Mouse (Mus musculus): Measurements from ENCODE around the gene 9530053A07Rik. TPM values are rescaled to one million over a fixed set of nuclear protein-coding genes. Genes with fewer than 3 reads are reported as not detected.
A peak's percentile ranks its signal among the peaks of the same experiment; 100 is the strongest.

9530053A07Rik gene
- polyA plus RNA-seq, 2 experiments from 2014 or later, result not detected

- ATAC-seq, result no peak
Observed at GRCm38 (mm10) chr7:28175358-28175757, 46.1 kb downstream of the 9530053A07Rik start.

GRCm38 (mm10) chr7:28179228-28179627, 50.0 kb downstream of the 9530053A07Rik start, which contains the start of gene Dyrk1b:
TSS of gene Dyrk1b (plus strand) at chr7:28179469.
- ATAC-seq, result peak; percentile 93

GRCm38 (mm10) chr7:28179741-28180377, 50.6 kb downstream of the 9530053A07Rik start:
- ATAC-seq, result peak; percentile 87

- ATAC-seq, result no peak
Observed at GRCm38 (mm10) chr7:28180890-28181289, 51.6 kb downstream of the 9530053A07Rik start.

GRCm38 (mm10) chr7:28181376-28181775, 52.1 kb downstream of the 9530053A07Rik start:
- no peak for ATAC-seq

GRCm38 (mm10) chr7:28182320-28182719, 53.1 kb downstream of the 9530053A07Rik start:
- no peak for ATAC-seq

GRCm38 (mm10) chr7:28185884-28186283, 56.6 kb downstream of the 9530053A07Rik start:
- ATAC-seq, result no peak

- ATAC-seq, result no peak
Observed at GRCm38 (mm10) chr7:28186631-28187030, 57.4 kb downstream of the 9530053A07Rik start.

GRCm38 (mm10) chr7:28191489-28191888, 62.2 kb downstream of the 9530053A07Rik start:
- no peak for ATAC-seq

GRCm38 (mm10) chr7:28191903-28192302, 62.6 kb downstream of the 9530053A07Rik start:
- ATAC-seq, result no peak

- no peak for ATAC-seq
Observed at GRCm38 (mm10) chr7:28195414-28196098, 66.3 kb downstream of the 9530053A07Rik start.

GRCm38 (mm10) chr7:28196528-28196927, 67.3 kb downstream of the 9530053A07Rik start:
- ATAC-seq, result no peak

GRCm38 (mm10) chr7:28199054-28199453, 69.8 kb downstream of the 9530053A07Rik start:
- no peak for ATAC-seq

- no peak for ATAC-seq
Observed at GRCm38 (mm10) chr7:28203207-28204108, 74.2 kb downstream of the 9530053A07Rik start.

GRCm38 (mm10) chr7:28206044-28206600, 76.9 kb downstream of the 9530053A07Rik start:
- ATAC-seq, result no peak

GRCm38 (mm10) chr7:28208396-28208987, 79.2 kb downstream of the 9530053A07Rik start:
- peak; percentile 51 for ATAC-seq

- ATAC-seq, result peak; percentile 75
Observed at GRCm38 (mm10) chr7:28208988-28209508, 79.8 kb downstream of the 9530053A07Rik start.

- ATAC-seq, result no peak
Observed at GRCm38 (mm10) chr7:28210731-28211130, 81.5 kb downstream of the 9530053A07Rik start.

GRCm38 (mm10) chr7:28214142-28214541, 84.9 kb downstream of the 9530053A07Rik start:
- no peak for ATAC-seq
